Mouse (Mus musculus) kidney, embryonic 14.5 days (tissue): Measurements from ENCODE around the gene Slc16a8. TPM values are rescaled to one million over a fixed set of nuclear protein-coding genes. Genes with fewer than 3 reads are reported as not detected.
A peak's percentile ranks its signal among the peaks of the same experiment; 100 is the strongest.

Experiments used
- ATAC-seq: fragments of 200-750 bp; cut with Nextera tagmentation; 2 replicates; pipeline ENCODE4 v1.8.0; 2017; ENCODE audit warnings: moderate number of reproducible peaks, mild to moderate bottlenecking, moderate TSS enrichment, moderate library complexity; ENCODE audit not compliant: low FRiP score, low TSS enrichment
- H3K27ac ChIP-seq: fragments of 300-500 bp; sonication (generic); 2 replicates; pipeline ENCODE4 v1.5.1; 2014; ENCODE audit warnings: low read depth, mild to moderate bottlenecking, low read length, moderate library complexity, mixed read lengths
- H3K27me3 ChIP-seq: fragments of 300-500 bp; sonication (generic); 2 replicates; pipeline ENCODE4 v1.6.1; 2014; ENCODE audit warnings: mild to moderate bottlenecking, low read length; ENCODE audit not compliant: control insufficient read depth, insufficient read depth
- H3K36me3 ChIP-seq: fragments of 300-500 bp; sonication (generic); 2 replicates; pipeline ENCODE4 v1.6.1; 2014; ENCODE audit warnings: low read length, mixed read lengths; ENCODE audit not compliant: control insufficient read depth, insufficient read depth
- H3K4me1 ChIP-seq: fragments of 300-500 bp; sonication (generic); 2 replicates; pipeline ENCODE4 v1.6.1; 2014; ENCODE audit warnings: low read length, mixed read lengths; ENCODE audit not compliant: control insufficient read depth, insufficient read depth
- H3K4me2 ChIP-seq: fragments of 300-500 bp; sonication (generic); replicated peaks from 2 replicates; pipeline ENCODE4 v1.6.1; 2014; ENCODE audit warnings: low read depth, mild to moderate bottlenecking, low read length
- H3K4me3 ChIP-seq: fragments of 300-500 bp; sonication (generic); 2 replicates; pipeline ENCODE4 v1.5.1; 2014; ENCODE audit warnings: mild to moderate bottlenecking, low read length
- H3K9ac ChIP-seq: fragments of 300-500 bp; sonication (generic); 2 replicates; pipeline ENCODE4 v1.6.1; 2014; ENCODE audit warnings: low read depth, mild to moderate bottlenecking, low read length, moderate library complexity
- H3K9me3 ChIP-seq: fragments of 300-500 bp; sonication (generic); 2 replicates; pipeline ENCODE4 v1.6.1; 2016; ENCODE audit warnings: low read length; ENCODE audit not compliant: control insufficient read depth
- WGBS: fragments of 180-500 bp; shearing (Covaris S2); extraction: QIAGEN DNeasy Blood & Tissue Kit; methylation state at CpG from one replicate; pipeline ENCODE4 v1.1.7; 2014; 5-methylcytosine and 5-hydroxymethylcytosine counted together
- polyA plus RNA-seq: library from polyadenylated mRNA; unstranded; fragments of >200 nt; fragmentation: Nextera tagmentation; extraction: Ambion mirVana; gene quantifications from 2 replicates; pipeline ENCODE4 v1.2.1, GENCODE M21; 2014

The Slc16a8 gene
- polyA plus RNA-seq, 1 experiment from 2014 or later, result 0.39 TPM

DNA sequence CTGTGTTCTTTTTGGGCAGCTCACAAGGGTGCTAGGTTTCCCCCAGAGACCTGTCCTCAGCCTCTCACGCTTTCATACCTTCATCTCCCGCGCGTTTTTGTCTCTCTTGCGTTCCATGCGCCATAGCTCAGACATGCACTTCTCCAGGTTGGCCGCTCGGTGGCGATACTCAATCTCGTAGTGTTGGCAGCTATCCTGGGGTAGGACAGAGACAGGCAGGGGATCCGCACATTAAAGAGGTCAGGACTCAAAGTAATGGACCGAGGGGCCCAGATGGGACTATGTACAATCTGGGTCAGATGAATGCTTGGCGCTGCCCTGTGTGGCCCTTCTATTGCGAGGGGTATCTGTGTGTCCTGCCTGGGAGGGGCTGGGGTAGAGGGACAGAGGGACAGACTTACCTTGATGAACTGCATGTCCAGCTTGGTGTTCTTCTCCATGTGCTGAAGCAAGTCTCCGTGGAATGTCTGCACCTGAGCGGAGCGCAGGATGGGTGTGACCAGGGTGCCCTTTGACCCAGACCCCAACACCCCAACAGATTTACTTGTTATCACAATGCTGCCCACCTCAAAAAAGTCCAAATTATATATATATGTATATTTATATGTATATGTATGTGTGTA, 16.7 kb upstream of the Slc16a8 start:
- 13% methylated on average over 17 of the region's 17 CpGs for WGBS
- no peak for ATAC-seq
- Histone ChIP-seq H3K36me3 (no peaks in the 10 kb centered on the region), H3K4me1 (peaks cover 6% of the 10 kb centered on the region), H3K27me3 (peaks cover 6% of the 10 kb centered on the region), H3K9ac (0 out of 2 replicates have a peak overlapping the region, but pooled peaks have one; percentile 45), H3K9me3 (no peaks in the 10 kb centered on the region), H3K4me2 (peak overlapping the region; percentile 74), H3K4me3 (peak overlapping the region; percentile 29; the same call in 1 of the 2 replicates), H3K27ac (no peak overlapping the region)

- H3K9me3 ChIP-seq, result no peaks in the 10 kb centered on the region
- H3K27ac ChIP-seq, result no peak overlapping the region
- WGBS, result 1% methylated on average over 33 of the region's 33 CpGs
- H3K36me3 ChIP-seq, result no peaks in the 10 kb centered on the region
- peak; percentile 70; the same call in 1 of the 2 replicates for ATAC-seq
- peak overlapping the region; percentile 45; the same call in 1 of the 2 replicates for H3K9ac ChIP-seq
- peaks cover 6% of the 10 kb centered on the region for H3K27me3 ChIP-seq
- peaks cover 6% of the 10 kb centered on the region for H3K4me1 ChIP-seq
- peak overlapping the region; percentile 29 for H3K4me3 ChIP-seq
- H3K4me2 ChIP-seq, result peak overlapping the region; percentile 74
Observed at GRCm38 (mm10) chr15:79270317-79271123, 16.0 kb upstream of the Slc16a8 start.

GRCm38 (mm10) chr15:79268521-79268920, 14.0 kb upstream of the Slc16a8 start:
- H3K27ac ChIP-seq, result no peak overlapping the region
- no peaks in the 10 kb centered on the region for H3K36me3 ChIP-seq
- 32% methylated on average over 1 of the region's 1 CpGs for WGBS
- H3K4me3 ChIP-seq, result no peak overlapping the region
- no peak for ATAC-seq
- H3K27me3 ChIP-seq, result peaks cover 6% of the 10 kb centered on the region
- no peaks in the 10 kb centered on the region for H3K9me3 ChIP-seq
- H3K9ac ChIP-seq, result no peak overlapping the region
- H3K4me1 ChIP-seq, result peaks cover 6% of the 10 kb centered on the region
- no peak overlapping the region for H3K4me2 ChIP-seq

DNA sequence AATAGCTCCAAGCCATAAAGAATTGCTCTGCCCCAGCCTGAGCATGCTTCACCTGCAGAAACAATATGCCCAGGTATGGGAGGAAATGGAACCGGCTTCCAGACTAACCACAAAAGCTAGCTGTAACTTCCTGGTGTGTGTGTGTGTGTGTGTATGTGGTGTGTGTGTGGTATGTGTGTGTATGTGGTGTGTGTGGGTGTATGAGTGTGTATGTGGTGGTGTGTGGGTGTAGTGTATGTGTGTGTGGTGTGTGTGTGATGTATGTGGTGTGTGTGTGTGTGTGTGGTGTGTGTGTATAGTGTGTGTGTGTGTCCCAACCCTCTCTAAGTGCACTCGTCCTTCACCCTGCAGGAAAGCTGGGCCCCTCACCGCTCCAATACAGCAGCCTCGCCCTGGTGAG, 10.8 kb upstream of the Slc16a8 start:
- WGBS, result 63% methylated on average over 4 of the region's 4 CpGs
- ATAC-seq, result no peak
- H3K4me2 ChIP-seq, result no peak overlapping the region
- no peaks in the 10 kb centered on the region for H3K9me3 ChIP-seq
- peaks cover 12% of the 10 kb centered on the region for H3K27me3 ChIP-seq
- no peaks in the 10 kb centered on the region for H3K36me3 ChIP-seq
- H3K4me1 ChIP-seq, result peaks cover 6% of the 10 kb centered on the region
- no peak overlapping the region for H3K27ac ChIP-seq
- H3K9ac ChIP-seq, result no peak overlapping the region
- H3K4me3 ChIP-seq, result no peak overlapping the region

DNA sequence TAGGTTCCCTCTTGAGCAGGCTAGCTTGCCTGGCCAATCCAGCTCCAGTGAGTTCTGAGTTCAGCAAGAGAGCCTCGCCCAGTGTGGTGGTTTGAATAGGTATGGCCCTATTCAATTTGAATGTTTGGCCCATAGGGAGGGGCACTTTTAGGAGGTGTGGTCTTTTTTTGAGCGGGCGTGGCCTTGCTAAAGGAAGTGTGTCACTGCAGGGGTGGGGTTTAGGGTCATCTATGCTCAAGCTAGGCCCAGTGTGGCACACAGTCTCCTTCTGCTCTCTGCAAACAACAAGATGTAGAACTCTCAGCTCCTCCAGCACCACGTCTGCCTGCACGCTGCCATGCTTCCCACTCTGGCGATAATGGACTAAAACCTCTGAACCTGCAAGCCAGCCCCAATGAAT, 9.2 kb upstream of the Slc16a8 start:
- H3K4me1 ChIP-seq, result peaks cover 6% of the 10 kb centered on the region
- no peak overlapping the region for H3K4me2 ChIP-seq
- H3K9ac ChIP-seq, result no peak overlapping the region
- no peaks in the 10 kb centered on the region for H3K9me3 ChIP-seq
- no peak overlapping the region for H3K4me3 ChIP-seq
- ATAC-seq, result no peak
- H3K27ac ChIP-seq, result no peak overlapping the region
- no peaks in the 10 kb centered on the region for H3K36me3 ChIP-seq
- 97% methylated on average over 6 of the region's 6 CpGs for WGBS
- peaks cover 17% of the 10 kb centered on the region for H3K27me3 ChIP-seq

DNA sequence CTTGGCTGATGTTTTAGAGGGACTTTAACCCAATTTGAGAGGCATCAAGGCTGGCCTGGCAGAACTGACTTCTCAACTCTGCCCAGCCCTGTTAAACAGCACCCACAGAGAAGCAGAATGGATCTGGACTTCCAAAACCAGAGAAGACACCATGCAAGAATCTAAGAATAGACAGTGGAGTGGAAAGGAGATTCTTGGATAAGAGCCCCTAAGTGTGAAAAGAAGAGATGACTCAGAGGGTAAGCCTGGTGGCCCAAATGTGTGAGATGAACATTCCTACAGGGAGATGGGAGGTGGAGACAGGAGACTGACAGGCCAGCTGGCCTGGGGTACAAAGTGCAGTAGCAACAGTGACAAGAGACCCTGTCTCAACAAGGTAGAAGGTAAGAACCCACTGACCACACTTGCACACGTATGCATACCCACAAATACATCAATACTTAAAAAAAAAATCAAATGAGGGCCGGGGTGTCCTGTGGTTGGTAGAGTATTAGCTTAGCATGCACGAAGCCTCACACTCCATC, 8.3 kb upstream of the Slc16a8 start:
- H3K9ac ChIP-seq, result no peak overlapping the region
- H3K9me3 ChIP-seq, result no peaks in the 10 kb centered on the region
- no peaks in the 10 kb centered on the region for H3K36me3 ChIP-seq
- no peak overlapping the region for H3K27ac ChIP-seq
- ATAC-seq, result no peak
- H3K4me1 ChIP-seq, result peaks cover 6% of the 10 kb centered on the region
- no peak overlapping the region for H3K4me3 ChIP-seq
- no peak overlapping the region for H3K4me2 ChIP-seq
- WGBS, result 90% methylated on average over 3 of the region's 3 CpGs
- H3K27me3 ChIP-seq, result peaks cover 17% of the 10 kb centered on the region

- H3K4me1 ChIP-seq, result peaks cover 6% of the 10 kb centered on the region
- H3K9ac ChIP-seq, result no peak overlapping the region
- peaks cover 17% of the 10 kb centered on the region for H3K27me3 ChIP-seq
- no peak for ATAC-seq
- no peak overlapping the region for H3K27ac ChIP-seq
- H3K9me3 ChIP-seq, result no peaks in the 10 kb centered on the region
- H3K4me2 ChIP-seq, result peak overlapping the region; percentile 87
- H3K4me3 ChIP-seq, result no peak overlapping the region
- 14% methylated on average over 13 of the region's 13 CpGs for WGBS
- H3K36me3 ChIP-seq, result no peaks in the 10 kb centered on the region
Observed at GRCm38 (mm10) chr15:79262375-79262774, 7.8 kb upstream of the Slc16a8 start.

GRCm38 (mm10) chr15:79261757-79262156, 7.2 kb upstream of the Slc16a8 start:
- Histone ChIP-seq H3K27me3 (peaks cover 17% of the 10 kb centered on the region), H3K27ac (no peak overlapping the region), H3K4me3 (peak overlapping the region; percentile 46), H3K36me3 (no peaks in the 10 kb centered on the region), H3K9ac (peak overlapping the region; percentile 49), H3K4me1 (peaks cover 6% of the 10 kb centered on the region), H3K9me3 (no peaks in the 10 kb centered on the region), H3K4me2 (peak overlapping the region; percentile 87)
- ATAC-seq, result peak; percentile 63
- WGBS, result 1% methylated on average over 28 of the region's 28 CpGs
